Mouse (Mus musculus) small intestine, adult 2 months (tissue): Measurements from ENCODE around the gene Fscn1.

ENCODE experiments used
- CTCF ChIP-seq: fragments of 200-500 bp; IDR thresholded peaks from 2 replicates; pipeline ENCODE4 v1.5.1; 2012; ENCODE audit warnings: low read depth, mild to moderate bottlenecking, control low read depth, inconsistent platforms, low read length, moderate library complexity, mixed read lengths; ENCODE audit not compliant: insufficient replicate concordance, insufficient read length; ENCODE audit errors: extremely low read depth
- POLR2A ChIP-seq: fragments of 200-500 bp; IDR thresholded peaks from 2 replicates; pipeline ENCODE4 v1.6.1; 2012; ENCODE audit warnings: low read depth, mild to moderate bottlenecking, control low read depth, inconsistent platforms, low read length, moderate library complexity

- TF ChIP-seq CTCF = no peak
- TF ChIP-seq POLR2A = no peak
Measured at GRCm38 (mm10) chr5:142962444-142962961, 2.4 kb downstream of the Fscn1 start.
